Mouse (Mus musculus): ENCODE results near the gene Wwp2.

- TF ChIP-seq POLR2A (IDR thresholded peaks at IDR 0.05; ENCODE audit: low read depth, low read length) (no peak), CTCF (conservative IDR thresholded peaks at IDR 0.05; ENCODE audit: insufficient read depth, insufficient read length, low read depth, low read length) (no peak)
Observed at GRCm38 (mm10) chr8:107510204-107510603, 74.0 kb downstream of the Wwp2 start.

All from kidney, adult 2 months (tissue).